Mouse (Mus musculus) ZHBTc4 (cell line): ENCODE measurements around the gene Tfpt.

Experiments
- DNase-seq: peaks from one replicate; pipeline ENCODE4 v3.0.0-alpha.2; 2011; ENCODE audit warnings: low read depth, low spot score

Gene Tfpt

GRCm38 (mm10) chr7:3629543-3630477 is at the start of gene Tfpt, which contains the start of gene Prpf31:
Gene Tfpt (minus strand): TSS chr7:3629929.
Gene Prpf31 (plus strand): TSS chr7:3629985.
- peak; percentile 98 for DNase-seq

GRCm38 (mm10) chr7:3677342-3677741 is 47.6 kb upstream of the Tfpt start, which contains the start of gene Tmc4:
Gene Tmc4 (minus strand): TSS chr7:3677553.
- DNase-seq: peak; percentile 35

GRCm38 (mm10) chr7:3676371-3676770 is 46.6 kb upstream of the Tfpt start:
- DNase-seq: no peak

GRCm38 (mm10) chr7:3675228-3675548 is 45.5 kb upstream of the Tfpt start:
- no peak for DNase-seq

- DNase-seq: peak; percentile 90
These were observed 44.9 kb upstream of the Tfpt start for GRCm38 (mm10) chr7:3674507-3675227.

DNA sequence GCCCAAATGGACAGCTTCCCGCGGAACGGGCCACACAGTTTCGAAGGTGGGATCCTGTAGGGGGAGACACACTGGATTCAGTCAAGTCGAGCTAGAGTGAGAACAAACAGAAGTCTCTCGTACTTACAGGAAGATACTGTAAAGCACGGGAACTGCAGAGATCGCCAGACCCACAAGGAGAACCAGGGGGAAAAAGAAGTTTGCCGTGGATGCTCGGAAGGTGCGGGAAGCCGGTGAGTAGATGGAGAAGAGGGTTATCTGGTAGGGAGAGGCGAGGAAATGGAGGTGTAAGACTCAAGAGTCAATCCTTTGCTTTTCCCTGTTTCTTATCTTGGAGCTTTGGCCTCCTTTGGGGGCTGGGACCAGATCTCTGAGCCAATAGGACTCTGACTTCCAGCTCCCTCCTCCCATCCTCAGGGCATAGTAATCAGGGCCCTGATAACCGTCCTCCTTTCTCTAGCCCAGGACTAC is 37.2 kb upstream of the Tfpt start:
- DNase-seq: peak; percentile 80

- peak; percentile 99 for DNase-seq
These were observed 35.7 kb upstream of the Tfpt start, which contains the start of gene Leng1 for GRCm38 (mm10) chr7:3665215-3666114. Gene Leng1 (minus strand): TSS chr7:3665840.

DNA sequence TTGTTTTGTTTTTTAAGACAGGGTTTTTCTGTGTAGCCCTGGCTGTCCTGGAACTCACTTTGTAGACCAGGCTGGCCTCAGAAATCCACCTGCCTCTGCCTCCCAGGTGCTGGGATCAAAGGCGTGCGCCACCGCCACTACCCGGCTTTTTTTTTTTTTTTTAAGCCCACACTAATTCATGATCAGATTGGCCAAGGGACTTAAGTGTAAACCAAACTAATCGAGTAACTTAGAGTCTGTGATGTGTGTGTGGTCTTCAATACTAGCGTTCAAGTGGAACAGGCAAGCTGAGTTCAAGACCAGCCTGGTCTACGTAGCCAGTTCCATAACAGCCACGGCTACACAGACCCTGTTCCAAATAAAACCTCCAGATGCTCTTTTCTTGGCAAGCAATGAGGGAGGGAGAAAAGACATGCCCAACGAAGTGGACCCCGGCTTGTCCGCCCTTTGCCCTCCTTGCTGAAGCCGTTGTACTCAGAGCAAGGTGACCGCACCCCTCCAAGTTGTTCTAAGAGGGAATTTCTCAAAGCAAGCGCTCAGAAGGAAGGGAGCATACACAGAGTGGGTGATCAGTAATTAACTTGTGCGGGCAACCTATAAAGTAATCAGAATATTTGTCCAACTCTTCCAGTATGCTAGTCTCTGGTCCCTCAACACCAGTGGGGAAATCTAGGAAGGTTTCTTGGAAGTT is 34.9 kb upstream of the Tfpt start:
- DNase-seq: no peak

GRCm38 (mm10) chr7:3658578-3658977 is 28.8 kb upstream of the Tfpt start:
- DNase-seq: no peak

- DNase-seq: no peak
These were observed 27.2 kb upstream of the Tfpt start for GRCm38 (mm10) chr7:3656966-3657365.

DNA sequence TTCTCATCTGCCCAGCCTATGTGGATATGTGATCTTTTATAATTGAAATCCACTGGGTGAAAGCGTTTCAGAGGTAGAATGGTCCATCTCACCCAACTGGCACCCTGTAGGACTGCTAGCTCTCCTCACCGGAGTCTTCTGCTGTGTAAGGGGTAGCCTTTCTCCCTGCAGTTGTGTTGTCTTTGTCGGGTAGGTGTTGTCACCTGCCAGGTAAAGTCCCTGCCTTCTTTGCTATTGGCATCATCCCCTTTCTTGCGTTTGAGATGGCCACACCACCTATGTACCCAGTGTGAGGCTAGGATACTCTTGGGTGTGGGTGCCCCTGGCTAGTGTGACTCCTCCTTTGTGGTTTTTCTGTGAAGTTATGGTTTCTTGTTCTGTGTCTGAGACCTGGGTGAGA is 16.9 kb upstream of the Tfpt start:
- DNase-seq: no peak

- DNase-seq: no peak
These were observed 16.5 kb upstream of the Tfpt start for GRCm38 (mm10) chr7:3646188-3646587.

GRCm38 (mm10) chr7:3645488-3646025 is 15.8 kb upstream of the Tfpt start:
- no peak for DNase-seq

- peak; percentile 100 for DNase-seq
These were observed 15.2 kb upstream of the Tfpt start, which contains the start of gene Cnot3 for GRCm38 (mm10) chr7:3644672-3645487. Gene Cnot3 (plus strand): TSS chr7:3645268.

- no peak for DNase-seq
These were observed 14.6 kb upstream of the Tfpt start for GRCm38 (mm10) chr7:3644348-3644671.

- DNase-seq: no peak
These were observed 14.1 kb upstream of the Tfpt start for GRCm38 (mm10) chr7:3643843-3644242.

DNA sequence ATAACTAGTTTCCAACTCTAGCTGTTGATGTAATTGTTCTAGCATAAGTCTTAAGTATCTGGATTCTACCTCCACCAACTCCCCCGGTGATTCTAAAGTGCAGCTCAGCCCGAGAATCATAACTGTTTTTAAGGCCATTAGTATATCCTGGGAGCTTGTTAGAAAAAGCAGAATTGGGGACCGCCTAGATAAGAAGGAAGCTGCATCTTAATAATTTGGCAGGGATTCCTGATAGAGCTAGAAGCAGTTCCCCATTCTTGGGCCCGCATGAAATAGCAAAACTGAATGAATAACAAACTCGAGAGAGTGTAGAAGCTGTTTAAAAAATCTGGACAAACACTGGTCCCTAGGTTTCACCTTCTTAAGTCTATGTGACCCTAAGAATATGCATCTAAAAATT is 13.7 kb upstream of the Tfpt start:
- no peak for DNase-seq

- DNase-seq: no peak
These were observed 718 bp upstream of the Tfpt start for GRCm38 (mm10) chr7:3630478-3630815.

DNA sequence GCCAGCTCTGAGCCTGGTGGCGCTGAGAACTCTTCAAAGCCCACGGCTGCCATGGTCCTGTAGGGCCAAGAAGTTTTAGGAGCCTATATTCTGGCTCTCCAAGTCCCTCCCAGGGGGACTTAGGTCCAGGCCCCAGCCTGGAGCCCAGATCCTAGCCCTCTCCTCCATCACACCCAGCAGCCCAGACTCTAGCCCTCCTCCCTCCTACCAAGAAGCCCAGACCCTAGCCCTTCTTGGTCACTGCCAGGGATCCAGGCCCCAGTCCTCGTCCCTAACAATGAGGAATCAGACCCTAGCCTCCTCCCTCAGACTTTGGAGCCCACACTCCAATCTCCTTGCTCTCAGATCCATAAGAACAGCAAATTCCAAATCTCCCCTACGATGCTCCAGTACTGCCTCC is 699 bp downstream of the Tfpt start:
- no peak for DNase-seq
